Mouse (Mus musculus): ENCODE results near the gene Btbd9.

Btbd9 gene

GRCm38 (mm10) chr17:30497525-30498375 is 78.5 kb downstream of the Btbd9 start:
- H3K4me3 ChIP-seq (replicated peaks; ENCODE audit: low read length) = no peak overlapping the region
- TF ChIP-seq POU5F1 (IDR thresholded peaks at IDR 0.05; ENCODE audit: borderline replicate concordance, low read length) (no peak; the same call in 1 of the 2 replicates), NANOG (IDR thresholded peaks at IDR 0.05; ENCODE audit: borderline replicate concordance, low read length) (peak; percentile 21; the same call in 1 of the 2 replicates)
- H3K4me1 ChIP-seq (replicated peaks; ENCODE audit: low read depth, low read length) = peaks cover 6% of the 10 kb centered on the region; the same call in 1 of the 2 replicates
- no peaks in the 10 kb centered on the region for H3K27me3 ChIP-seq (ENCODE audit: insufficient read depth, low read length)
- H3K36me3 ChIP-seq (ENCODE audit: insufficient read depth, low read length) = peaks cover 12% of the 10 kb centered on the region
- H3K9me3 ChIP-seq (ENCODE audit: low read length) = peaks cover 26% of the 10 kb centered on the region

GRCm38 (mm10) chr17:30495567-30495966 is 80.7 kb downstream of the Btbd9 start:
- peaks cover 10% of the 10 kb centered on the region; the same call in 1 of the 2 replicates for H3K4me1 ChIP-seq (replicated peaks; ENCODE audit: low read depth, low read length)
- no peak for TF ChIP-seq NANOG (IDR thresholded peaks at IDR 0.05; ENCODE audit: borderline replicate concordance, low read length)
- no peak for TF ChIP-seq CTCF (conservative IDR thresholded peaks at IDR 0.05; ENCODE audit: low read length)
- peaks cover 28% of the 10 kb centered on the region for H3K9me3 ChIP-seq (ENCODE audit: low read length)
- H3K27me3 ChIP-seq (ENCODE audit: insufficient read depth, low read length) = no peaks in the 10 kb centered on the region
- no peak overlapping the region for H3K4me3 ChIP-seq (replicated peaks; ENCODE audit: low read length)
- peaks cover 26% of the 10 kb centered on the region for H3K36me3 ChIP-seq (ENCODE audit: insufficient read depth, low read length)

GRCm38 (mm10) chr17:30495154-30495553 is 81.1 kb downstream of the Btbd9 start:
- peaks cover 24% of the 10 kb centered on the region for H3K9me3 ChIP-seq (ENCODE audit: low read length)

GRCm38 (mm10) chr17:30493481-30493880 is 82.8 kb downstream of the Btbd9 start:
- peaks cover 10% of the 10 kb centered on the region for H3K9me3 ChIP-seq (ENCODE audit: low read length)
- H3K4me3 ChIP-seq (replicated peaks; ENCODE audit: low read length) = no peak overlapping the region
- TF ChIP-seq CTCF (conservative IDR thresholded peaks at IDR 0.05; ENCODE audit: low read length) = no peak
- TF ChIP-seq NANOG (IDR thresholded peaks at IDR 0.05; ENCODE audit: borderline replicate concordance, low read length) = no peak
- no peak for TF ChIP-seq POU5F1 (IDR thresholded peaks at IDR 0.05; ENCODE audit: borderline replicate concordance, low read length)
- no peaks in the 10 kb centered on the region for H3K27me3 ChIP-seq (ENCODE audit: insufficient read depth, low read length)
- H3K36me3 ChIP-seq (ENCODE audit: insufficient read depth, low read length) = peaks cover 14% of the 10 kb centered on the region
- H3K4me1 ChIP-seq (replicated peaks; ENCODE audit: low read depth, low read length) = peaks cover 12% of the 10 kb centered on the region; the same call in 1 of the 2 replicates

More at GRCm38 (mm10) chr17:30495154-30495553, 81.1 kb downstream of the Btbd9 start:
- Histone ChIP-seq H3K4me3 (replicated peaks; ENCODE audit: low read length) (no peak overlapping the region), H3K27me3 (ENCODE audit: insufficient read depth, low read length) (no peaks in the 10 kb centered on the region), H3K4me1 (replicated peaks; ENCODE audit: low read depth, low read length) (peaks cover 12% of the 10 kb centered on the region; the same call in 1 of the 2 replicates), H3K36me3 (ENCODE audit: insufficient read depth, low read length) (peaks cover 26% of the 10 kb centered on the region)
- TF ChIP-seq NANOG (IDR thresholded peaks at IDR 0.05; ENCODE audit: borderline replicate concordance, low read length) = no peak
- no peak for TF ChIP-seq CTCF (conservative IDR thresholded peaks at IDR 0.05; ENCODE audit: low read length)
- TF ChIP-seq POU5F1 (IDR thresholded peaks at IDR 0.05; ENCODE audit: borderline replicate concordance, low read length) = no peak

GRCm38 (mm10) chr17:30492191-30492590 is 84.1 kb downstream of the Btbd9 start:
- Histone ChIP-seq H3K4me1 (replicated peaks; ENCODE audit: low read depth, low read length) (peaks cover 6% of the 10 kb centered on the region; the same call in 1 of the 2 replicates), H3K27me3 (ENCODE audit: insufficient read depth, low read length) (no peaks in the 10 kb centered on the region), H3K4me3 (replicated peaks; ENCODE audit: low read length) (no peak overlapping the region), H3K36me3 (ENCODE audit: insufficient read depth, low read length) (peaks cover 14% of the 10 kb centered on the region), H3K9me3 (ENCODE audit: low read length) (peaks cover 10% of the 10 kb centered on the region)
- TF ChIP-seq NANOG (IDR thresholded peaks at IDR 0.05; ENCODE audit: borderline replicate concordance, low read length) (no peak), POU5F1 (IDR thresholded peaks at IDR 0.05; ENCODE audit: borderline replicate concordance, low read length) (no peak), CTCF (conservative IDR thresholded peaks at IDR 0.05; ENCODE audit: low read length) (no peak)

DNA sequence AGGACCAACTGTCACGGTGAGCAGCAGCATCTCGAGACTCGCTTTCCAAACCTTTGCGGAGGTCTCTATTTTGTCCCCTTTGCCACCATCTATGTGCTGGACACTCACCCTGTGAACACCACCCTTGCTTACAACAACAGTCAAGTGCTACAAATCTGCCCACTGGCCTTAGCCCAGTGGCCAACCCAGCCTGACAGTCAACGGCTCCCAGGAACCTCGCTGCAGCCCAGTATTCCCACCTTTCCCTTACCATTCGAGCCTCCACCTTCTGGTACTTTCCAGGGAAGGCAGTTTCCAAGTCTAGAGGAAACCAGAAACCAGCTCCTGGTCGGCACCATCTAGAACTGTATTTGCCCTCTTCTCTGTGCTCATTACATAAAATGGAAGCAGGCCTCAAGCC is 84.7 kb downstream of the Btbd9 start:
- Histone ChIP-seq H3K4me3 (replicated peaks; ENCODE audit: low read length) (no peak overlapping the region), H3K27me3 (ENCODE audit: insufficient read depth, low read length) (no peaks in the 10 kb centered on the region), H3K4me1 (replicated peaks; ENCODE audit: low read depth, low read length) (peaks cover 6% of the 10 kb centered on the region; the same call in 1 of the 2 replicates), H3K9me3 (ENCODE audit: low read length) (peaks cover 10% of the 10 kb centered on the region), H3K36me3 (ENCODE audit: insufficient read depth, low read length) (peaks cover 14% of the 10 kb centered on the region)
- TF ChIP-seq CTCF (conservative IDR thresholded peaks at IDR 0.05; ENCODE audit: low read length) = no peak
- no peak for TF ChIP-seq POU5F1 (IDR thresholded peaks at IDR 0.05; ENCODE audit: borderline replicate concordance, low read length)
- 0 out of 2 replicates have a peak, but pooled peaks have one; percentile 6 for TF ChIP-seq NANOG (IDR thresholded peaks at IDR 0.05; ENCODE audit: borderline replicate concordance, low read length)

- H3K4me3 ChIP-seq (replicated peaks; ENCODE audit: low read length) = no peak overlapping the region
- H3K27me3 ChIP-seq (ENCODE audit: insufficient read depth, low read length) = no peaks in the 10 kb centered on the region
- H3K36me3 ChIP-seq (ENCODE audit: insufficient read depth, low read length) = peaks cover 14% of the 10 kb centered on the region
- TF ChIP-seq NANOG (IDR thresholded peaks at IDR 0.05; ENCODE audit: borderline replicate concordance, low read length) (peak; percentile 56), CTCF (conservative IDR thresholded peaks at IDR 0.05; ENCODE audit: low read length) (no peak)
- peaks cover 10% of the 10 kb centered on the region for H3K9me3 ChIP-seq (ENCODE audit: low read length)
- H3K4me1 ChIP-seq (replicated peaks; ENCODE audit: low read depth, low read length) = peaks cover 6% of the 10 kb centered on the region; the same call in 1 of the 2 replicates
Observed at GRCm38 (mm10) chr17:30490601-30491000, 85.7 kb downstream of the Btbd9 start.

- Histone ChIP-seq H3K27me3 (ENCODE audit: insufficient read depth, low read length) (no peaks in the 10 kb centered on the region), H3K4me1 (replicated peaks; ENCODE audit: low read depth, low read length) (peaks cover 6% of the 10 kb centered on the region; the same call in 1 of the 2 replicates), H3K4me3 (replicated peaks; ENCODE audit: low read length) (no peak overlapping the region), H3K36me3 (ENCODE audit: insufficient read depth, low read length) (peaks cover 14% of the 10 kb centered on the region), H3K9me3 (ENCODE audit: low read length) (peaks cover 10% of the 10 kb centered on the region)
- TF ChIP-seq CTCF (conservative IDR thresholded peaks at IDR 0.05; ENCODE audit: low read length) (no peak), POU5F1 (IDR thresholded peaks at IDR 0.05; ENCODE audit: borderline replicate concordance, low read length) (no peak), NANOG (IDR thresholded peaks at IDR 0.05; ENCODE audit: borderline replicate concordance, low read length) (no peak)
Observed at GRCm38 (mm10) chr17:30490086-30490485, 86.2 kb downstream of the Btbd9 start.
